Mouse (Mus musculus) forebrain, embryonic 12.5 days (tissue): ENCODE results near the gene Socs7. TPM values are rescaled to one million over a fixed set of nuclear protein-coding genes. Genes with fewer than 3 reads are reported as not detected.
A peak's percentile ranks its signal among the peaks of the same experiment; 100 is the strongest.

Experiments
- ATAC-seq: fragments of 200-750 bp; cut with Nextera tagmentation; 2 replicates; pipeline ENCODE4 v1.8.0; 2017; ENCODE audit warnings: moderate TSS enrichment; ENCODE audit not compliant: low FRiP score
- H3K27ac ChIP-seq: fragments of 300-500 bp; sonication (generic); 2 replicates; pipeline ENCODE4 v1.5.1; 2016; ENCODE audit warnings: mild to moderate bottlenecking
- H3K27me3 ChIP-seq: fragments of 300-500 bp; sonication (generic); 2 replicates; pipeline ENCODE4 v1.6.1; 2016; ENCODE audit warnings: mild to moderate bottlenecking
- H3K36me3 ChIP-seq: fragments of 300-500 bp; sonication (generic); replicated peaks from 2 replicates; pipeline ENCODE4 v1.6.1; 2016; ENCODE audit warnings: mild to moderate bottlenecking
- H3K4me1 ChIP-seq: fragments of 300-500 bp; sonication (generic); 2 replicates; pipeline ENCODE4 v1.6.1; 2016
- H3K4me2 ChIP-seq: fragments of 300-500 bp; sonication (generic); 2 replicates; pipeline ENCODE4 v1.6.1; 2016; ENCODE audit warnings: mild to moderate bottlenecking, moderate library complexity
- H3K4me3 ChIP-seq: fragments of 300-500 bp; sonication (generic); replicated peaks from 2 replicates; pipeline ENCODE4 v1.5.1; 2016; ENCODE audit warnings: mild to moderate bottlenecking
- H3K9ac ChIP-seq: fragments of 300-500 bp; sonication (generic); 2 replicates; pipeline ENCODE4 v1.6.1; 2016; ENCODE audit warnings: mild to moderate bottlenecking
- H3K9me3 ChIP-seq: fragments of 300-500 bp; sonication (generic); 2 replicates; pipeline ENCODE4 v1.6.1; 2016
- WGBS: fragments of 180-500 bp; shearing (Covaris S2); methylation state at CpG from one replicate; pipeline ENCODE4 v1.1.7; 2016; 5-methylcytosine and 5-hydroxymethylcytosine counted together
- polyA plus RNA-seq: library from polyadenylated mRNA; unstranded; fragments of >200 nt; fragmentation: Nextera tagmentation; extraction: Ambion mirVana; gene quantifications from 2 replicates; pipeline ENCODE4 v1.2.1, GENCODE M21; 2016

Socs7 gene
- polyA plus RNA-seq, 1 experiment from 2014 or later = 8.0 TPM

DNA sequence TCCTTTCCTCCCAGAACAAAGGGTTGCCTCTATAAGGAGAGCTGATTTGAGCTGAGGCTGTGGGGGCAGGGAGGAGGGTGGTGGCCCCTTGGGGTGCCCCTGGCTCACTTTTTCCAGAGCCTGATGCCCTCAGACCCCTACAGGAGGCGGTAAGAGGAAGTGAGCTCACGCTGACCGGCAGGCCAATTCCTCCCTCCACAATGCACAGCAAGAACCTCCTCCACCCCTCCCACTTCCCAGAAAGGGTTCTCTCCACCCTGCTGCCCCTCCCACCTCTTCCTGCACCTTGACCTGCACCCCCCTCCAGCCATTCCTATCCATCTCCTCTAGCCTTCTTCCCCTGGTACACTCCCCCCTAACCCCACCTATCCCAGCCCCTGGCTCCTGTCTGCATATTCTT, 49.8 kb downstream of the Socs7 start:
- Histone ChIP-seq H3K4me3 (no peak overlapping the region), H3K9me3 (no peaks in the 10 kb centered on the region), H3K4me2 (no peak overlapping the region), H3K27me3 (peaks cover 38% of the 10 kb centered on the region), H3K9ac (no peak overlapping the region), H3K4me1 (peaks cover 21% of the 10 kb centered on the region), H3K27ac (no peak overlapping the region), H3K36me3 (no peaks in the 10 kb centered on the region)
- WGBS = 14% methylated on average over 3 of the region's 3 CpGs
- no peak for ATAC-seq

DNA sequence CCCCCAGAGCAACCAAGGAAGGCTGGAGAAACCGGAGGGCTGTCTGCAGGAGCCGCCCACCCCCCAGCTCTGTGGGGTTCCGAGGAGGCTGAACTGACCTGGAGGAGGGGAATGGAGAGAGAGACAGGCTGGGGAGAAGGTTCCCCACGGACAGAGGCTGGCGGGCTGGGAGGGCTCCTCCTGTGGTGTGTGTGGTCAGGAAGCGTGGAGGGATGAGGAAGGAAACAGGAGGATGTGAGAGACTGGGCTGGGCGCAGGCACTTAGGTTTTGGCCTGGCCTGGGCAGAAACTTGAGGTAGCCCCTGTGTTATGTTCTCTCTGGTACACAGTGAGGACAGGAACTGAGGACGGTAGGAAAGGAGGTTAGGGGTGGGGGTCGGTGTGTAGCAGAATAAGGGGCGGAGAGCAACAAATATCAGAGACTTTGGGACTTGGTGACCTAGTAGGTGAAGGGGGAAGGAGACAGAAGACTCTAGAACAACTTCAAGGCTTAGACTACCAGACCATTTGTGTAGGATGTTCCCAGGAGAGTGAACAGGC, 50.5 kb downstream of the Socs7 start:
- H3K9me3 ChIP-seq = no peaks in the 10 kb centered on the region
- H3K4me3 ChIP-seq = no peak overlapping the region
- no peaks in the 10 kb centered on the region for H3K36me3 ChIP-seq
- H3K27me3 ChIP-seq = peaks cover 31% of the 10 kb centered on the region
- no peak overlapping the region for H3K4me2 ChIP-seq
- 40% methylated on average over 10 of the region's 10 CpGs for WGBS
- H3K4me1 ChIP-seq = peaks cover 21% of the 10 kb centered on the region
- H3K9ac ChIP-seq = no peak overlapping the region
- no peak for ATAC-seq
- H3K27ac ChIP-seq = no peak overlapping the region

DNA sequence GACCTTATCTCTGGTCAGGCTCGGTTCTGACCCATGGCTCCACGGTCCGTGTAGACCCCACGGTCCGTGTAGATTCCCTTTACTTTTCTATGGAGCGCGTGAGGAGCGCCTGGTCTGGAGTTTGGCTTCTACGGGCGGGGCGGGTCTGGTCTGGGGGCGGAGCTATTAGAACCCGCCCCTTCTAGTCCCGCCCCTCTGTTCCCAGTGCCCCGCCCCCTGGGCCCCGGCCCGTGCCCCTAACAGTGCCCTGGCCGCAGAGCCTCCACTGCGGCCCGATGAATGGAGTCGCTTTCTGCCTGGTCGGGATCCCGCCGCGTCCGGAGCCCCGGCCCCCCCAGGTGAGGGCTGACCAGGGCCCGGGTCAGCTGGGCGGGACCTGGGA, 53.0 kb downstream of the Socs7 start, which contains the start of gene Arhgap23:
Gene Arhgap23 (plus strand): TSS at position 204 of the 382 bp plus-strand sequence.
- Histone ChIP-seq H3K27ac (0 out of 2 replicates have a peak within 1 kb of the TSS, but pooled peaks have one; percentile 31), H3K27me3 (peaks cover 28% of the 10 kb centered on the region)
- 1% methylated on average over 28 of the region's 29 CpGs for WGBS

DNA sequence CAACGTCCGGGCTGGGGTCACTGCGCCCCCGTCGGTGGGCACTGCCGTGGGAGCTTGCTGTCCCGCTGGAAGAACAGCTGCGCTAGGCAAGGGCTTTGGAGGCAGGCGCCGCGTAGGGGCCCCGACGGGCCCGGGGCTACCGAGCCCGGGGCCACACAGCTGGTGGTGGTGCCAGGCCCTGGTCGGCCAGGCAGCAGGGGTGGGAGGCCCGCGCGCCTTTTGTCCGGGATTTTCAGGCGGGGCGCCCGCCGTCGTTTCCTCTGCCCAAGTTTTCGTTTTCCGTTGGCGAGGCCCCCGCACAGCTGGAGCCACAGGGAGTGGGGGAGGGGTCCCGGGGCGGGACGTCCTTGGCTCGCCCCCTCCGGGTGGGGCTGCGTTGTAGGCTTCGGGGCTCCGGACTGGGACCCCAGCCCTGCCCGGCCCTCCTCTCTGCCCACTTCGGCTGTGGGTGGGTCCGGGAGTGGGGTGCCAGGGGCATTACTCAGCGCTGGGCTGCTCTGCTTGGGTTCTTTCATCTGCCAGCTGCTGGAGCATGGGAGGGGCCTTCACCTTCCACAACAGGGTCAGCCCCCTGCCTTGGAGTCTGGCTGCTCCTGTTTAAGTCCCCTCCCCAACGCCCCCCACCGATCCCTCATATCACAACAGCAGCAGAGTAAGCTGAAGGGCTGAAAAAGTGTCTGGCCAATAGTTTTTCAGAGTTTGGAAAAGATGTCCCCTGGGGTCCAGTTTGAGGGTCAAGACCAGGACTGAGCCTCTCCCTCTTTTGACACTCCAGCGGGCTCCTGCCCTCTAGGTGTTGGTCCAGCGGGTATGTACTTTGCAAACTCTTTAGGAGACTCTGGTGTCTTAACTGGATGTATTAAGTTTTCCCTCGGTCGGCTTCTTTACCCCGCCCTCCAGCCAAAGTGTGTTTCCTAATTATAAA, 53.6 kb downstream of the Socs7 start:
- Histone ChIP-seq H3K27ac (0 out of 2 replicates have a peak overlapping the region, but pooled peaks have one; percentile 31), H3K9ac (peak overlapping the region; percentile 53), H3K9me3 (no peaks in the 10 kb centered on the region), H3K4me3 (peak overlapping the region; percentile 56), H3K27me3 (peaks cover 28% of the 10 kb centered on the region), H3K4me1 (peaks cover 32% of the 10 kb centered on the region), H3K4me2 (peak overlapping the region; percentile 81), H3K36me3 (no peaks in the 10 kb centered on the region)
- WGBS = 2% methylated on average over 44 of the region's 49 CpGs
- ATAC-seq = peak; percentile 54

More for the DNA sequence above, 53.0 kb downstream of the Socs7 start, which contains the start of gene Arhgap23:
- Histone ChIP-seq H3K4me2 (peak within 1 kb of the TSS; percentile 81), H3K9me3 (no peaks in the 10 kb centered on the region), H3K4me3 (peak within 1 kb of the TSS; percentile 56), H3K36me3 (no peaks in the 10 kb centered on the region), H3K9ac (peak within 1 kb of the TSS; percentile 53), H3K4me1 (peaks cover 32% of the 10 kb centered on the region)
- peak; percentile 71 for ATAC-seq

DNA sequence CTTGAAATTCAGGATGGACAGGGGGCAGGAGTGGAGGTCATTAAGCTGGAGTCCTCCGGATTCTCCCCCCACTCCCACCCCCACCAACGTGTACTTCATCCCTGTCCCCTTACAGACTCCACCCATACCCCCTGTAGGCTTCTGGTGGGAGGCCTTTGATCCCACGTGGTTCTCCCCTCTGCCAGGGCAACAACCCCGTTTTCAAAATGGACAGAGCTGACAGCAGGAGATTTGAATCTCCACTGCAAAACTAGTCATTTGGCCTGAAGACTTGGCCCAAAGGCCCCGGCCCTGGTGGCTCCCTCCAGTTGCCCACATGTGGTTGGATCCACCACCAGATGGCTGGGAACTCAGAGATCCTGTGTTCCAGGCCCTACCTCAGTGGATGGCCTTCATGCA, 54.3 kb downstream of the Socs7 start:
- 7% methylated on average over 5 of the region's 5 CpGs for WGBS
- Histone ChIP-seq H3K4me2 (peak overlapping the region; percentile 81; the same call in 1 of the 2 replicates), H3K4me3 (0 out of 2 replicates have a peak overlapping the region, but pooled peaks have one; percentile 56), H3K27ac (no peak overlapping the region), H3K36me3 (no peaks in the 10 kb centered on the region), H3K27me3 (peaks cover 28% of the 10 kb centered on the region), H3K4me1 (peaks cover 32% of the 10 kb centered on the region), H3K9ac (no peak overlapping the region), H3K9me3 (no peaks in the 10 kb centered on the region)
- no peak for ATAC-seq

DNA sequence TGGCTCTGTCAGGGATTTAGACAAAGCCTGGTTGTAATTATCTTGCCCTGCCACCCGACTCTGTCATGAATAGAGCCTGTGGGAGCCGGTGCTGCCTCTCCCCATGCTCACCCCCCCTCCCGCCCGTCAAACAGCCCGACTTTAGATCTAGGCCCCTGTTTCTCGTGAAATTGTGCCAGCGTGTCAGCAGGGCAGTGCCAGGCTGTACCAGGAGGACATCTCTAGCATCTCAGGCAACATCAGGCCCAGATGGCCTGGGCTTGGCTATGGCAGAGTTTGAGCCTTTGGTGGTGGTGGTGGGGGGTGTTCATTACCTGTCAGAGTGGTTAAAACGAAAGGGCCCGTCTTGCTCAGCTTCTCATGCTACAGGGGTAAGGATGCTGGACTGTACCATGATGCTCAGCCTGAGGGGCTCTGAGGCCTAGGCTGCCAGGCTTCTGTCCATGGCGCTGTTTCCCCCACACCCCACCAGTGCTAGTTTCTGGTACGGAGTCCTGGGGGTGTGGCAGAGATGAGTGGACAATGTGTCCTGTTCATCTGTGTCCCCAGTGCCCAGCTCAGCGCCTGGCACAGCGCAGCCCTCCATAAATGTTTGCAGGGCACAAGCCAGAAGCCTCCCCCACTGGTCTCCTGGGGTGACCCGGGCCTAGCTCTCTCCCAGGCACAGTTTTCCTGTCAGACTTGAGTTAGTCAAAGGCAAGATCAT, 56.6 kb downstream of the Socs7 start:
- Histone ChIP-seq H3K27ac (no peak overlapping the region), H3K4me1 (peaks cover 36% of the 10 kb centered on the region), H3K27me3 (peaks cover 25% of the 10 kb centered on the region), H3K36me3 (no peaks in the 10 kb centered on the region), H3K4me2 (no peak overlapping the region), H3K9me3 (no peaks in the 10 kb centered on the region), H3K9ac (peak overlapping the region; percentile 38; the same call in 1 of the 2 replicates), H3K4me3 (no peak overlapping the region)
- 64% methylated on average over 14 of the region's 14 CpGs for WGBS
- no peak for ATAC-seq

DNA sequence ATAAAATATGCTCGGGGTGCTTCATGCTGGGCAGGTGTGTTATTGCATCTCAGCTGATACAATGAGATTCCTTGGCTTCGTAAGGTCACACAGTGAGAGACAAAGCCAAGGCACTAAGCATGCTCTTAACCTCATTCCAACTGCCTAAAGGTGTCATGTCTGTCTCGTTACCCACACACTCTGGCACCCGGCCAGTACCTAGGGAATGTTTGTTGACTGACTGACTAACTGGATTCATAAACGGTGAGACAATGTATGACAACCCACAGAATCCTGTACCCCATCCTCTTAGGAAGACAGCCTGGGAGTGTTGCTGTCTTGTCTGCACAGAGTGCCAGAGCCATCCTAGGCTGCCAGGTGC, 57.2 kb downstream of the Socs7 start:
- 71% methylated on average over 5 of the region's 5 CpGs for WGBS
- Histone ChIP-seq H3K27me3 (peaks cover 21% of the 10 kb centered on the region), H3K27ac (no peak overlapping the region), H3K9me3 (no peaks in the 10 kb centered on the region), H3K9ac (no peak overlapping the region), H3K4me1 (peaks cover 42% of the 10 kb centered on the region), H3K4me3 (no peak overlapping the region), H3K4me2 (no peak overlapping the region), H3K36me3 (no peaks in the 10 kb centered on the region)
- no peak for ATAC-seq

DNA sequence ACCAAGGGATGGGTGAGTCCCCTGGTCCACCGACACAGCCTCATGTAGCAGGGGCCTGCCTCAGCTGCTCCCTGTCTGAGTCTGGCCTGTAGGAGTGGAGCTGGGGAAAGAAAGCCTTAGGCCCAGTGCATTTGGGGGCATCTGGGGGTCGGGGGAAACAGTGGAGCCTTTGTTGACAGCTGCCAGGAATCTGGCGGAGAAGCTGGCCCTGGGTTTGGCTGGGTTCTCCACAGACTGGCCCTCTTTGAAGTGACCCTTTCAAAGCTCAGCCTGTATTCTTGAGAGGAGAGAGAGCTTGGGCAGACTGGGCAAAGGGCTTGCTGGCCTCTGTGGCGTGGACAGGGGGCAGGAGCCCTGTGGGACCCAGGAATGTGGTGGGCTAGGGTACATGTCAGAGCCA, 60.2 kb downstream of the Socs7 start:
- H3K4me3 ChIP-seq = no peak overlapping the region
- no peaks in the 10 kb centered on the region for H3K36me3 ChIP-seq
- H3K27ac ChIP-seq = no peak overlapping the region
- H3K9me3 ChIP-seq = no peaks in the 10 kb centered on the region
- H3K4me1 ChIP-seq = peaks cover 29% of the 10 kb centered on the region
- H3K27me3 ChIP-seq = peaks cover 9% of the 10 kb centered on the region
- no peak overlapping the region for H3K4me2 ChIP-seq
- no peak for ATAC-seq
- H3K9ac ChIP-seq = no peak overlapping the region
- WGBS = 47% methylated on average over 4 of the region's 4 CpGs

DNA sequence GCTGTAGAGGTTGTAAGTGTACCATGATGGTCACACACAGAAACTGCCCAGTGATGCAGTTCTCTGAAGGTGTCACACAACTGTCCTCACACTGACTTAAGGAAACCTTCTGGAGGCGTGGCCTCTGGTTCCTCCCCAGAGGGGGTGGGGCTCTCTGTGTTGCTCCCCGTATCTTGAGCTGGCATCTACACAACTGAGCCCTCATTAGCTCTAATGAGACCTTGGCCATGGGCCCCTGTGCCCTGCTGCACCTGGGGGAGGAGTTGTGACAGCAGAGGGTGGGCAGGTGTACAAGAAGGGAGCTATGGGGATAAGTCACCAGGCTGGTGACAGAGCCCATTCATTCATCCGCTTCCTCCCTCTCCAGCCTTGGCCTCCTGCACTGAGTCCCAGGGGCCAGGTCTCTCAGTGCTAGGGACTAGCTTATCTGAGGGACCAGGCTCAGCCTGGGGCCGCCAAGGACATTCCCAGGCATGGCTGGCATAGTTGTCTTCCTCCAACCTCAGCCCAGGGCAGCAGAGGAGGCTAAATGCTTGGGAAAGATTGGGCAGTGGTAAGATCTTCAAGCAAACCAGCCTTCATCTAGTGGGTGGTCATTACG, 61.8 kb downstream of the Socs7 start:
- no peak for ATAC-seq
- Histone ChIP-seq H3K4me1 (peaks cover 33% of the 10 kb centered on the region), H3K4me2 (no peak overlapping the region), H3K27ac (peak overlapping the region; percentile 50; the same call in 1 of the 2 replicates), H3K36me3 (no peaks in the 10 kb centered on the region), H3K9ac (no peak overlapping the region), H3K27me3 (peaks cover 11% of the 10 kb centered on the region), H3K9me3 (no peaks in the 10 kb centered on the region), H3K4me3 (no peak overlapping the region)
- WGBS = 52% methylated on average over 5 of the region's 5 CpGs

DNA sequence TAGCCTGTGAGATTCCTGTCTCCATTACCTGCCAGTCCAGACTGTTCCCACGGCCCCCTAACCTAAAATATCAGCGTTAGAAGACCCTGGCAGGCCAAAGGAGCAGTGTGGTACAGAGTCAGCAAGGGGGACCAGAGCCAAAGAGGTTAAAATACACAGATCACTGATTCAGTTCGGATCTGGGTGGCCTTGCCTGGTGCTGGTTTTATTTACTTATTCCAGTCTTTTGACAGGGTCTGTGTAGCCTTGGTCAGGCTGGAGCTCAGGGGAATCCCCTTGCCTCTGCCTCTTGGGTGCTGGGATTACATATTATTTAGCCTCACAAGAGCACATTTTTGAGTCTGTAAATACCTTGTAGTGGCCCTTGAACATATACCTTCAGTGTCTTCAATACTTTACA, 62.5 kb downstream of the Socs7 start:
- peaks cover 31% of the 10 kb centered on the region for H3K4me1 ChIP-seq
- 66% methylated on average over 3 of the region's 3 CpGs for WGBS

DNA sequence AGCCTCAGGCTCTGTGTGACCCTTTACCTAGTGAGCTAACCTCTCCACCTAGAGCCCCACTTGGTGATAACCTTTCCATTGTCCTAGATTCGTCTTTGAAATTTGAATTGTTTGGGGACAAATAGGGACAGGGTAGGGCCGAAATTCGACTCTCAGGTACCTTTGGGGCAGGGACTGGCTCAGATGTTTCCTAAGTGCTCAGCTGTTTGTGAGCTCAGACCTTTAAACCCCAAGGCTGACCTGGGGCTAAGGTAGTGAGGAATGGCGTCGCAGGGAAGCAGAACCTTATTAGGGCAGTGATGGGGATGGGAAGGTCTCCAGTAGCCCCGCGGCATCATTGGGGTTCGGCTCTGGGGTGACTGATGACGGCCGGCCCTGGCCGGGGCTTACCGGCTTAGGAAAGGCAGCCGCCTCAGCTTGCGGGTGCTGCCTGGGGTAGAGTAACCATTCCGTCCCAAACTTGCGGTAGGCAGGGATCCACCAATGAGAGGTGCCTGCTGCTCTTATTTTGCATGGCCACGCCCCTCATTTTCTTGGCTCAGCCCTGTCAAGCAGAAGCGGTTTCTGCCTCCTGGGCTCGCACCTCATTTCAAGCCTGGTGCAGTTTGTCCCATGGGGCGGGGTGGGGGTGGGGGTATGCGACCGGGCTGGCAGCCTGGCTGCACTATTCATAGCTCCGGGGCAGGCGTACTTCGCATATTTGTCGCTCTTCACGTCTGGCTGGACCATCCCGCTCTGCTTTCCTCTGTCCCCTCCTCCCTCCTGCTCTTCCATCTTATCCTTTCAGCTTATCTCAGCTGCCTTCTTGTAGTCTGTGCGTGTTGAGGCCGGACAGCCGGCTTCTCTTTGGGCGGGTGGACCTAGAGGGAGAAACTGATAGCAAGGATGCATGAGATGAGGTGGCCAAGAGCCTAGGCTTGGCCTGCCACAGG, 65.7 kb downstream of the Socs7 start:
- peaks cover 20% of the 10 kb centered on the region for H3K27me3 ChIP-seq
- WGBS = 2% methylated on average over 32 of the region's 32 CpGs
- peak overlapping the region; percentile 37 for H3K4me3 ChIP-seq
- peak overlapping the region; percentile 56; the same call in 1 of the 2 replicates for H3K27ac ChIP-seq
- ATAC-seq = peak; percentile 85
- H3K36me3 ChIP-seq = no peaks in the 10 kb centered on the region
- H3K9ac ChIP-seq = peak overlapping the region; percentile 48
- H3K4me1 ChIP-seq = peaks cover 23% of the 10 kb centered on the region
- H3K4me2 ChIP-seq = peak overlapping the region; percentile 72
- no peaks in the 10 kb centered on the region for H3K9me3 ChIP-seq

More for the DNA sequence above, 62.5 kb downstream of the Socs7 start:
- Histone ChIP-seq H3K27me3 (peaks cover 17% of the 10 kb centered on the region), H3K27ac (no peak overlapping the region), H3K36me3 (no peaks in the 10 kb centered on the region), H3K9ac (no peak overlapping the region), H3K4me2 (no peak overlapping the region), H3K9me3 (no peaks in the 10 kb centered on the region), H3K4me3 (no peak overlapping the region)
- no peak for ATAC-seq
